Mouse (Mus musculus) bone marrow macrophage, adult 2 months (primary cell): ENCODE measurements at regions not wholly inside any gene's neighbourhood (a gene's known extent, or its start where the extent isn't known, plus 50 kb on each side); places are given as distances from the start of the nearest gene placed in this dataset.
A peak's percentile ranks its signal among the peaks of the same experiment; 100 is the strongest.

Experiments used
- H3K27ac ChIP-seq: 2 replicates; pipeline ENCODE4 v1.5.1; 2012; ENCODE audit warnings: low read depth, low read length; ENCODE audit not compliant: insufficient read depth
- H3K4me1 ChIP-seq: 2 replicates; pipeline ENCODE4 v1.6.1; 2012; ENCODE audit warnings: low read length; ENCODE audit not compliant: control insufficient read depth, insufficient read depth
- H3K4me3 ChIP-seq: 2 replicates; pipeline ENCODE4 v1.5.1; 2012; ENCODE audit warnings: mild to moderate bottlenecking, low read length, moderate library complexity; ENCODE audit not compliant: insufficient read depth
- CTCF ChIP-seq: IDR thresholded peaks from 2 replicates; pipeline ENCODE4 v1.5.1; 2012; ENCODE audit warnings: low read depth, mild to moderate bottlenecking, low read length, moderate library complexity
- POLR2A ChIP-seq: IDR thresholded peaks from 2 replicates; pipeline ENCODE4 v1.6.1; 2012; ENCODE audit warnings: mild to moderate bottlenecking, low read depth, low read length, borderline replicate concordance

DNA sequence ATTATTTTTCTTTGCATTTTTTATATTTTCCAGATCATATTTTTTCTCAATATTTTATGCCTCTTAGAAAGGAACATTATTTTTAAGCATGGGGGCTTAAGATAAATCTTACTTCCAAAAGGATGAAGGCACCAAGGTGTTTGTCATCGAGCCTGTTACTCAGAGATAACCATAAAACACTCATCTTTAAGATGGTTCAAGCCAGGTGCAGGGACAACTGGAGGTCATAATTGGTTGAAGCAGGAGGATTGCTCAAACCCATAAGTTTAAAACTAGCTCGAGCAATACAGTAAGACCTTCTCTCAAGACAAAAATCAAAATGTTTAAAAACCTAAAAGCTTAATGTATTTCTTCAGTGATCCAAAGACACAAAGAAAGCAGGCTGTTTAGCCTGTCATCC lies 92.6 kb upstream of the Rreb1 start:
- TF ChIP-seq POLR2A, result no peak
- no peak for TF ChIP-seq CTCF
- no peak overlapping the region for H3K27ac ChIP-seq
- no peaks in the 10 kb centered on the region for H3K4me1 ChIP-seq
- H3K4me3 ChIP-seq, result no peak overlapping the region

DNA sequence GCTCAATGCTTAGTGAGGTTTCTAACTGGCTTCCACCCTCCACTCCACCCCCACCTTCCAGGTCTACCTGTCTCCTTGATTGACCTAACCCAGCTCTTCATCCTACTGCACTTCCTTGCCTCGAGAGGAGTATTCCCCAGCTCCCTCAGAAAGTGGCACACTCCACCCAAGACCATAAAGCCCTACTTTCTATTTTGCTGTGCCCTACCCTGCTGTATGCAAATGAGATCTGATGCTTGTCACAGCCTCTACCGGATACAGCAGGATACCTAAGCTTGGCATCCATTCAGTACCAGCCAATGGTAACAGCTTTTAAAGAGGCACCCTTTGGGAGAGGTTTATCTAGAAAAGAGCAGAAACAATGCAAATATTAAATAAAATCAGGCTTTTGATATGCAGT lies 92.1 kb upstream of the Rreb1 start:
- no peak for TF ChIP-seq POLR2A
- TF ChIP-seq CTCF, result no peak
- H3K4me3 ChIP-seq, result no peak overlapping the region
- no peaks in the 10 kb centered on the region for H3K4me1 ChIP-seq
- no peak overlapping the region for H3K27ac ChIP-seq

DNA sequence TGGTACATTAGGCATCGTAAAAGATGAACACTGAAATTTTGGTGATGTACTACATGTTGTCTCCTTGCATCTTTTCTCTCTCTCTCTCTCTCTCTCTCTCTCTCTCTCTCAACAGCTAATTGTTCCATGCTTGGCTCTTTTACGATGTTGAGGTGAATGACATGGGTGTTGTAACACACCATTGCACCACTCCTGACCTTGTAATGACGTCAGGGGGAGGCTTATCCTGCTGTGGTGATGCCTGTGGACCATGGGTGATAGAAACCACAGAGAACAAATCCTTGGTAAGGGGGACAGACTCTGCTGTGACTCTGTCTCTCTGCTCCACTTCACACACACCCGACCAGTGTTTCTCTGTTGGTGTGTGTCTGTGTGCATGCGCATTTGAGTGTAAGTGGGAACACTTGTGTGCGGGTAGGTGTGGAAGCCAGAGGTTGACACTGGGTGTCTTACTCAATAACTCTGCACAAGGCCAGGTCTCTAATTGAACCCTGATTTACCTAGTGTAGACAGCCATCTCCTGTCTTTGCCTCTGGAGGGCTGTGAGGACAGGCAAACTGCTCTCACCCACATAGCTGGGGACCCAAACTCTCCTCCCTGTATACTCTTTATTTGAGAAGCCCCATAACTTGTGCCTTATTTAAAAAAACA lies 88.9 kb upstream of the Rreb1 start:
- H3K4me3 ChIP-seq, result no peak overlapping the region
- TF ChIP-seq POLR2A (no peak), CTCF (no peak)
- no peak overlapping the region for H3K27ac ChIP-seq
- H3K4me1 ChIP-seq, result no peaks in the 10 kb centered on the region

DNA sequence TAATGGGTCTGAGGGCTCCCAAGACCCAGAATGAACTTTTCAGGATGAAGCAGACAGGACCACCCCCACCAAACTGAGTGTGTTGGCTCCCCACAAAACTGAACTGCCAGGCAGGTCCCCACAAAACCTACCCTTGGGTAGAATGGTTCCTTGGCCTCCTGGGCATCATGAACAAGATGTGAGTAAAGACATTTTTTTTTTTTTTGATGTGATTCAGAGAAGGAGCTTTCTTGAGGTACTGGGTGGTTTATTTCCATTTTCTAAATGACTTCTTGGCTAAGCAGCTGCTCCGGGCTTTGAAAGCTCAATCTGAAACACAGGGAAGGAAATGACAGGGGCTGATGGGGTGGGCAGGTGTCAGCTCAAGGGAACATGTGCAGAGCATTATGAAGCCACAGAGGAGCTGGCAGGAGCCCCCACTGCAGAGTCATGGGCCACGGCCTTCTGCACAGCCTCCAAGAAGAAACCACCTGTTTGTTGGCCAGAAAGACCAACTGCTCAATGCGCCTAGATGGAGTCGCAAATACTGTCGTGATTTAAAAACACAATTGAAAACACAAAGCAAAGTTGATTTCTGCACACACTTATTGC lies 86.2 kb upstream of the Rreb1 start:
- TF ChIP-seq CTCF, result no peak
- TF ChIP-seq POLR2A, result no peak
- H3K27ac ChIP-seq, result no peak overlapping the region
- H3K4me3 ChIP-seq, result no peak overlapping the region
- H3K4me1 ChIP-seq, result no peaks in the 10 kb centered on the region

DNA sequence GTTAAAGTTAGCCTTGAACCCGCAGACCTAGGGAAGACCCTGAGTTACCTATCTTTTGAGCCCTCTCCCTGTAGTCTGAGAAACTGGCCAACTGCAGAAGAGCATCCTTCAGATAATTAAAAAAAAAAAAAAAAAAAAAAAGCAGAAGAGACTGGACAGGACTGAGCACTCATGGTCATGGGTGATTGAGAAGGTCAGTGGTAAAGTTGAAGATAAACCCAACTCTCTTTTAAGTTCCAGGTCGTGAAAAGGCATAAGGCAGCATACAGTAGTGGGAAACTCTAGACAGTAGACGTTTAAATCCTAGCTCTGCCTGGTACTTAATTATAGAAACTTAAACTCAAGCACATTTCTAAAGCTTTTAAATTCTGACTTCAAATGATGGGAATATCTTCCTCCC lies 84.6 kb upstream of the Rreb1 start:
- Histone ChIP-seq H3K27ac (no peak overlapping the region), H3K4me1 (no peaks in the 10 kb centered on the region), H3K4me3 (no peak overlapping the region)
- TF ChIP-seq POLR2A (no peak), CTCF (no peak)

DNA sequence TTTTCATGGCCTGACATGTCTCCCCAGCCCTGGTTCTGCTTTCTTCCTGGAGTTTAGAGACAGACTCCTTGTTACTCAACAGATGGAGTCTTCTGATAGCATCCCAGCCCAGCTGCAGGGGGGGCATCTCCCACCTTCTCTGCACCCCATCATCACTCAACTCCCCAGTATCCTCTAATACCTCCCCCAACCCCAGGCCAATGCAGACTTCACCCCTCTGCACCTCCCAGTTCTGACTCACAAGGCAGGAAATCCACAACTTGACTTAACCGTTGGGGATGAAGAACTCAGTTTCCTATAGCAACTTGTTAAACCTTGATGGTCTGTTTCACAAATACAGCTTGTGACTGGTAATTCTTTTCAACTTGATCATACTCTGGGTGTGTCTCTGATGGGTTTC lies 73.7 kb upstream of the Rreb1 start:
- H3K4me3 ChIP-seq, result no peak overlapping the region
- TF ChIP-seq CTCF (no peak), POLR2A (no peak)
- H3K27ac ChIP-seq, result no peak overlapping the region
- peaks cover 13% of the 10 kb centered on the region for H3K4me1 ChIP-seq

DNA sequence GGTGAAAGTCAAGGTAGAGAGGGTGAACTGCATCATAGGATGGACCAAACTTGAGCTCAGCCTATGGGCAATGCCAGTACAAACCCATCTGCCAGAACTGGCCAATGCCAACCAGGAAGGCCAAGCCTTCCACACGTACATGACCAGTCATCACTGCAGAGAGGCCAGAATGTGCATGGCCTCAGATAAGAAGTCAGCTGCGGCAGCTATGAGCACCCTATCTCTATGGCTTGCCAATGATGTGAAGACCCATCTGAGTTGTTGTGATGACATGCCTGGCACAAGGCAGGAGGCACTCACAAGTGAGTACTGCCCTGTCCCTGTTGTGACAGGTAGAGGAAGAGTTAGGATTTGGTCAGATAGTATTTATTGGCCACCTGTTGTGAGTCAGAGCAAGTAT lies 72.7 kb upstream of the Rreb1 start:
- Histone ChIP-seq H3K27ac (no peak overlapping the region), H3K4me3 (no peak overlapping the region), H3K4me1 (peaks cover 13% of the 10 kb centered on the region)
- TF ChIP-seq CTCF, result no peak
- no peak for TF ChIP-seq POLR2A

DNA sequence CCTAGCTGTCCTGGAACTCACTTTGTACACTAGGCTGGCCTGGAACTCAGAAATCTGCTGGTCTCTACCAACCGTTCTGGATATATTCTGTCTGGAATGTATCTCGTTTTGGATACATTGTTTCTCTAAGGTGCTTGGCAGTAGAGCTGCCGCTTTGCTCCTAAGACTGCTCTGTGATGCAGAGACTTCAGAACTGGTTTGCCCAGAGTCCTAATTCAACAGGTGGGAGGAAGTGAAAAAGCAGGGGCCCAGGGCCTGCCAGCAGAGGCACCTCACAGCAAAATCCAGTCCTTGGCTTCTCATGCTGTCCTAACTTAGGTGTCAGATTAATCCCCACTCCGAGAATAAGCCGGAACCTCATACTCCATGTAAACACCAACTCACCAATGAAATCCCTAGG lies 67.3 kb upstream of the Rreb1 start:
- no peak overlapping the region for H3K27ac ChIP-seq
- TF ChIP-seq CTCF (no peak), POLR2A (no peak)
- H3K4me1 ChIP-seq, result peaks cover 21% of the 10 kb centered on the region
- H3K4me3 ChIP-seq, result no peak overlapping the region

DNA sequence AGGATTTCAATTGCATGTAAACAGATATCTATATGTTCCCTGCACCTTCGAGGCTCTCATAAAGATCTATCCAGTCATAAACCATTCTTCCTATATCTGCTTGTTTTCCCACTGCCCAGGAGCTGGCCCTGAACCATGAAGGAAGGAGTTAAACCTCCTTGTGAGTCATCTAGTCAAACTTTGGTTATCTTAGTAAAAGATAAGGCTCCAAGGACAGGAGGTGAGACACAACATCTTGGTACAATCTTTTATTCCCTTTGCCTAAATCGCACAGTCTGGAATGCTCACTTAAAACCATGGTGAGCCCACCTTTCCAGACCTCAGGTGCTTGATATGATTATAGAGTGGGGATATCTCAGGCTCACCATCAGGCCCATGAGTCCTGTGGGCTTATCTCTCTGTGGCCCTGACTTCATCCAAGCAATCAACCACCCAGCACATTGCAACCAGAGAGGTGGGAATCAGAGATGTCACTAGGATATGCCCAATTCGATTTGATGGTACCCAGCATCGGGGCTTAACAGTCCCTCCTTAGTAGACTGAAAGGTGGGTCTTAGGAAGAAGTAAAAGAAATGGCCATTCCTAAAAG lies 65.2 kb upstream of the Rreb1 start:
- Histone ChIP-seq H3K4me3 (no peak overlapping the region), H3K4me1 (peaks cover 31% of the 10 kb centered on the region), H3K27ac (no peak overlapping the region)
- no peak for TF ChIP-seq POLR2A
- no peak for TF ChIP-seq CTCF

DNA sequence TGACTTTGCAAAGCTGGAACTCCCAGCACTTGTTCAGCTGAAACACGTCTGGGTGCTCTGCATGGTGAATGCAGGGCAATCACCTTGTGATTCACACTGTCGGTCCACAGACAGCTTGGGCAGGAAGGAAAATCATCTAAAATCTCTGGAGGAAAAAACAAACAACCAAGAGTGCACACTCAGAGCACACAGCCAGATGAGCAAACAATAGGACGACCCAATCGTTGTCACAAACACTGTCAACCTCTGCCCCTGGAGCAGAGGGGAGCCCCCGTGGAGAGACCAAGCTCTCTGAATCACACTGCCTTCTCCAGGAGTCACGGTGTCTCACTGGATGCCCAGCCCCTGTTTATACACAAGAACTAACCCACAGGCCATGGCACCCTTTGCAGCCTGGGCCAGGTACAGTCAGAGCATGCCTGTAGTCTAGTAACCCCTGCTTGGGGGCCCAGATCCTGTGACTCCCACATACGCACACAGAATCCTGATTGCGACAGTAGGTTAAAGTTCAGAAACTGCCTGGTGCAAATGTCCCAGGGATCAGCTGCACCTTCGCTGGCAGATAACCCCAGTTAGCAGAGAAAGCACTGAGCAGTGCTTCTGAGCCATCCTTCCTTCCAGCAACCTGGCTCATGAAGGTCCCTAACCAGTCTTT lies 63.0 kb upstream of the Rreb1 start:
- no peak overlapping the region for H3K4me3 ChIP-seq
- no peak for TF ChIP-seq POLR2A
- no peak for TF ChIP-seq CTCF
- H3K27ac ChIP-seq, result peak overlapping the region; percentile 28
- H3K4me1 ChIP-seq, result peaks cover 40% of the 10 kb centered on the region
